Mouse (Mus musculus) G1E (cell line): ENCODE results near the gene Nudt8. TPM values are rescaled to one million over a fixed set of nuclear protein-coding genes. Genes with fewer than 3 reads are reported as not detected.

Experiments
- ATAC-seq: 2 replicates; pipeline ENCODE4 v1.8.0; 2016; ENCODE audit warnings: mild to moderate bottlenecking; ENCODE audit not compliant: insufficient number of reproducible peaks, poor library complexity, low FRiP score, severe bottlenecking; ENCODE audit errors: extremely low read depth
- DNase-seq: peaks from one replicate; pipeline ENCODE4 v3.0.0; 2012; ENCODE audit warnings: low spot score
- H3K27me3 ChIP-seq: 2 replicates; pipeline ENCODE4 v1.6.1; 2012; ENCODE audit warnings: mild to moderate bottlenecking, low read length, inconsistent platforms; ENCODE audit not compliant: insufficient read depth
- H3K36me3 ChIP-seq: replicated peaks from 2 replicates; pipeline ENCODE3; 2012; ENCODE audit warnings: mild to moderate bottlenecking, inconsistent platforms
- H3K4me1 ChIP-seq: 2 replicates; pipeline ENCODE4 v1.6.1; 2012; ENCODE audit warnings: low read depth, low read length, inconsistent platforms, mixed read lengths; ENCODE audit not compliant: insufficient read depth
- H3K4me3 ChIP-seq: 2 replicates; pipeline ENCODE4 v1.5.1; 2012; ENCODE audit warnings: low read depth, mild to moderate bottlenecking, inconsistent platforms, low read length, moderate library complexity, mixed read lengths
- H3K9me3 ChIP-seq: replicated peaks from 2 replicates; pipeline ENCODE4 v1.6.1; 2012; ENCODE audit warnings: inconsistent platforms
- CTCF ChIP-seq: IDR thresholded peaks from 2 replicates; pipeline ENCODE4 v1.5.1; 2012; ENCODE audit warnings: low read depth, low read length, inconsistent platforms, mixed read lengths
- GATA1 ChIP-seq: IDR thresholded peaks from 2 replicates; pipeline ENCODE4 v1.6.1; 2012; ENCODE audit warnings: borderline replicate concordance, low read length, inconsistent platforms, mixed read lengths
- GATA2 ChIP-seq: IDR thresholded peaks from 2 replicates; pipeline ENCODE4 v1.6.1; 2012; ENCODE audit warnings: low read depth, low read length, inconsistent platforms, borderline replicate concordance
- POLR2AphosphoS5 ChIP-seq: IDR thresholded peaks from 2 replicates; pipeline ENCODE4 v1.6.1; 2012; ENCODE audit warnings: low read depth, low read length, inconsistent platforms; ENCODE audit not compliant: insufficient replicate concordance
- TAL1 ChIP-seq: conservative IDR thresholded peaks from 2 replicates; pipeline ENCODE4 v1.6.1; 2012; ENCODE audit warnings: low read depth, low read length, inconsistent platforms, mixed read lengths
- polyA plus RNA-seq: library from polyadenylated mRNA; stranded (reverse); fragments of >175 nt; gene quantifications from 2 replicates; pipeline ENCODE4 v1.2.3, GENCODE M21; 2012
- total RNA-seq, 2 experiments: library from RNA; stranded (forward) in 1 of 2; stranded (reverse) in 1 of 2; fragments of 200-1000 nt in 1 of 2; fragments of >200 nt in 1 of 2; fragmentation: Nextera tagmentation in 1 of 2; gene quantifications; 2 replicates each; pipeline ENCODE4 v1.2.3; 2014 to 2017

Gene Nudt8
- total and polyA plus RNA-seq, 3 experiments = 11.0 to 22.4 (median 11.7) TPM

DNA sequence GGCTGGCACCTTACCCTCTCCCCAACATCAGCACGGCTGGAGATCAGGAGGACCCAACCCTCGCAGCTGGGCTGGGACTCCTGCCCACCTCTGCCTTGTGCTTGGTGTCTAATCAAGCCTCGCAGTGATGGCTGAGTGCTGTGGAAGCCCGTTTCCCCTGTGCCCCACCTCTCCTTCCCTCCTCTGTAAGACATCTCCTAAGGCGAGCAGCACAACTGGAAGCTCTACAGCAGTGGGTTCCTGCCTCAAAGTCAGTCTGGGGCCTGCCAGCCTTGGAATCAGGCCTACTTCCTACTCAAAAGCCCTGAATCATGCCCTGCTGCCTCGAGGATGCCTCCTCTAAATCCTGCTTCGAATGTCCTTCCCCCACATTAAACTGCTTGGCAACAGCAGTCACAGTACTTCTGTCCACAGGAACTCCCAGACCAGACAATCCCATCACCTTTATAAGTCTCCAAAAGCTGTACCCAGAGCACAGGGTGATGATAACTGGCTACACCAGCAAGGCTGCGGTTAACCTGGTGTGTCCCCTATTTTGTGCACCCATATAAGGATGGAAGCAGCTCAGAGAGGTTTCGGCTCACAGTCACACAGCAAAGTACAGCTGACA is 1.2 kb upstream of the Nudt8 start:
- Histone ChIP-seq H3K4me3 (no peak overlapping the region; the same call in 1 of the 2 replicates), H3K27me3 (peaks cover 45% of the 10 kb centered on the region), H3K9me3 (no peaks in the 10 kb centered on the region), H3K36me3 (peaks cover 28% of the 10 kb centered on the region), H3K4me1 (peaks cover 32% of the 10 kb centered on the region)
- TF ChIP-seq GATA2 = no peak
- no peak for TF ChIP-seq GATA1
- TF ChIP-seq POLR2AphosphoS5 = no peak
- no peak for TF ChIP-seq CTCF
- TF ChIP-seq TAL1 = no peak
- no peak for DNase-seq
- no peak for ATAC-seq

DNA sequence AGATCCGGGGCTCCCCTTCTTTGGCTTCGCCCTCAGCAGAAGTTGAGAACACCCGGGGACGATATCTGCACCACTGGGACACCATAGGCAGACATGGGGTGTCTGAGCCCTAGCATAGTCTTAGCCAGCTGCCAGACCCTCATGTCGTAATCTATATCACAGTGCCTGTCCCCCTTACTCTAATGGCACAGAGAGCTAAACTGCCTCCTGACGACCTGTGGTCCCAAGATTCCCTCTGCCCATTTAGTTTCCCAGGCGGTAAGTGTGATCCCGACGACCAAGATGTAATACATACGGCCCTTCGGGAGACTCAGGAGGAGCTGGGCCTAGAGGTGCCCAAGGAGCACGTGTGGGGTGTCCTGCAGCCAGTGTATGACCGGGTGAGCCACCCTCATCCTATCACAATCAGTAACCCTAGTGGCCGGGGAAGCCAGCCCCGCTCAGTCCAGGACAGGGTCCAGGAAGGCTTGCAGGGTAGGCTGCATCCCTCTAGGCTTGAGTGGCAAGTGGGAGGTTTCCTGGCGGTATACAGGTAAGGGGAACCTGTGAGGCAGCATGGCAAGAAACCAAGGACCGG is 657 bp downstream of the Nudt8 start:
- TF ChIP-seq POLR2AphosphoS5 = no peak
- no peak for TF ChIP-seq GATA2
- no peak for TF ChIP-seq CTCF
- no peak for TF ChIP-seq GATA1
- no peak for TF ChIP-seq TAL1
- ATAC-seq (no peak; the same call in 1 of the 2 replicates), DNase-seq (peak; percentile 57)
- Histone ChIP-seq H3K36me3 (peaks cover 45% of the 10 kb centered on the region), H3K27me3 (peaks cover 30% of the 10 kb centered on the region), H3K4me1 (peaks cover 32% of the 10 kb centered on the region), H3K9me3 (no peaks in the 10 kb centered on the region), H3K4me3 (peak overlapping the region; percentile 90)

DNA sequence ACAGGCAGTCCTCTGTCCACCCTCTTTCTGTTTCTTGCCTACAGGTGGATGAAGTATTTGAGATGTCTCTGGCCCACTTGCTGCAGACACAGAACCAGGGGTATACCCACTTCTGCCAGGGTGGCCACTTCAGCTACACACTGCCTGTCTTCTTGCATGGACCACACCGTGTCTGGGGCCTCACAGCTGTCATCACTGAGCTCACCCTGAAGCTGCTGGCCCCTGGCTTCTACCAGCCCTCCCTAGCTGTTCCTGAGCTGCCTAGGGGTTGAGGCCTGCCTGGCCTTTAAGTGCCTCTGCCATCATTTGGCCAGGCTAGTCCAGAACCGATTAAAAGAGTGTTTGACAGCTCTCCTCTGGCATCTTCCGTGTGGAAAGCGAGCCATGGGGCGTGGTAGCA is 1.4 kb downstream of the Nudt8 start:
- peaks cover 23% of the 10 kb centered on the region for H3K27me3 ChIP-seq

DNA sequence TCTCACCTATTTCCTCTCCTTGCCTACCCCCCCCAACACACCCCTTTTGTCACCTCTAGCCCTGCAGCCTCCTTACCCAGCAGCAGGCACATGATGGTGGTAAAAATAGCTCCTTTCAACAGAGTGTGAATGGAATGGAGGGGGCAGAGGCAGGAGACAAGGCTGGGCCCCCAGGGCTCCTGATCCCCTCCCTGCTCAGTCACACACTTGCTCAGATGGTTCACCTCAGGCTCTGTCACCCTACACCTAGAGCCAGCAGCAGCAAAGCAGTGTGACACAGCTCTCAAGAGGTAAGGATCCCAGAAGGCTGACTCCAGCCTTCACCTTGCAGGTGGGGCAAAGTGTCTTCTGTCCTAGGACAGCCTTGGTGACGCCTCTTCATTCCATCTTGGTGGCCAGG is 2.7 kb downstream of the Nudt8 start, which contains the start of gene Doc2g:
Gene Doc2g (plus strand): TSS at position 202 of the 400 bp plus-strand sequence.
- TF ChIP-seq TAL1 = no peak
- no peak for TF ChIP-seq CTCF
- no peak for TF ChIP-seq POLR2AphosphoS5
- no peak for TF ChIP-seq GATA2
- TF ChIP-seq GATA1 = no peak
- DNase-seq (no peak), ATAC-seq (no peak)
- H3K36me3 ChIP-seq = peaks cover 66% of the 10 kb centered on the region
- peaks cover 32% of the 10 kb centered on the region for H3K4me1 ChIP-seq
- no peaks in the 10 kb centered on the region for H3K9me3 ChIP-seq
- H3K27me3 ChIP-seq = peaks cover 10% of the 10 kb centered on the region
- H3K4me3 ChIP-seq = no peak within 1 kb of the TSS

More for the DNA sequence above, 1.4 kb downstream of the Nudt8 start:
- Histone ChIP-seq H3K4me1 (peaks cover 32% of the 10 kb centered on the region), H3K9me3 (no peaks in the 10 kb centered on the region), H3K36me3 (peaks cover 52% of the 10 kb centered on the region), H3K4me3 (peak overlapping the region; percentile 90)
- ATAC-seq (no peak), DNase-seq (no peak)
- no peak for TF ChIP-seq GATA1
- TF ChIP-seq GATA2 = no peak
- TF ChIP-seq CTCF = no peak
- no peak for TF ChIP-seq POLR2AphosphoS5
- no peak for TF ChIP-seq TAL1

DNA sequence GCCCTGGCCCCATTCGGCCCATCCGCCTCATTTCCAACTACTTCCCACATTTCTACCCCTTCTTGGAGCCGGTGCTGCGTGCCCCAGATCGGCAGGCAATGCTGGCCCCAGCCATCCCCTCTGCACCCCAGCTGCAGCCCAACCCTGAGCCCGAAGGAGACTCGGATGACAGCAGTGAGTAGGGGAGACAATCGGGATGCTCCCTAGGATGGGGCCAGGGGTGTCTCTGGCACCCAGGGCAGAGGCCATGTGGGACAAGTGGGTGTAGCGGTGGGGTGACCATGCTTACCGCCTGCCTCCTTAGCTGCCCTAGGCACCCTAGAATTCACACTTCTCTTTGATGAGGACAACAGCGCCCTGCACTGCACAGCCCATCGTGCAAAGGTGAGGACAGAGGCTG is 3.3 kb downstream of the Nudt8 start:
- Histone ChIP-seq H3K4me3 (no peak overlapping the region), H3K4me1 (peaks cover 32% of the 10 kb centered on the region), H3K27me3 (peaks cover 5% of the 10 kb centered on the region), H3K9me3 (no peaks in the 10 kb centered on the region), H3K36me3 (peaks cover 71% of the 10 kb centered on the region)
- no peak for DNase-seq
- ATAC-seq = no peak
- TF ChIP-seq TAL1 (no peak), GATA2 (no peak), GATA1 (no peak), CTCF (no peak), POLR2AphosphoS5 (no peak)

DNA sequence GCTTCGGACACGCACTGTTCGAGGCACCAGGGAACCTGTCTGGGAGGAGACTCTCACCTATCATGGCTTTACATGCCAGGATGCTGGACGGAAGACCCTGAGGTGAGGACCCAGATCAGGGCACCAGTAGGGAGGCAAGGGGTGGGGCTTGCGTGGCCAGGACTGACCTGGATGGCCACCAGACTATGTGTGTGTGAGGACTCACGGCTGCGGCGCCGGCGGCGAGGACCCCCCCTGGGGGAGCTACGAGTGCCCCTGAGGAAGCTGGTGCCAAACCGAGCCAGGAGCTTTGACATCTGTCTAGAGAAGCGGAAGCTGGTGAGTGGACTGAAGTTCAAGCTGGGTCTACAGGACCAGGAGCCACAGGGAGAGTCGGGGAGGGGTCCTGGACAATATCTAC is 4.0 kb downstream of the Nudt8 start:
- H3K4me3 ChIP-seq = no peak overlapping the region
- ATAC-seq (no peak), DNase-seq (no peak)
- H3K9me3 ChIP-seq = no peaks in the 10 kb centered on the region
- H3K27me3 ChIP-seq = no peaks in the 10 kb centered on the region
- peaks cover 26% of the 10 kb centered on the region for H3K4me1 ChIP-seq
- no peak for TF ChIP-seq CTCF
- no peak for TF ChIP-seq GATA2
- peaks cover 78% of the 10 kb centered on the region for H3K36me3 ChIP-seq
